Mouse (Mus musculus): ENCODE results near the gene Rnf38. TPM values are rescaled to one million over a fixed set of nuclear protein-coding genes. Genes with fewer than 3 reads are reported as not detected.

The Rnf38 gene
- total RNA-seq (2014; fragmentation: Nextera tagmentation), result 71.2 and 86.3 TPM in 2 replicates
- 43.1 and 71.8 TPM in 2 replicates for total RNA-seq (2017)

- ATAC-seq (replicated peaks; ENCODE audit: low FRiP score, low TSS enrichment, poor library complexity, severe bottlenecking), result no peak
These were observed at the start of gene Rnf38 for GRCm38 (mm10) chr4:44233713-44234003. TSS of gene Rnf38 (minus strand) at chr4:44233789.

- ATAC-seq (replicated peaks; ENCODE audit: low FRiP score, low TSS enrichment, poor library complexity, severe bottlenecking), result no peak
These were observed 48.1 kb upstream of the Rnf38 start for GRCm38 (mm10) chr4:44281597-44282265.

- no peak for ATAC-seq (replicated peaks; ENCODE audit: low FRiP score, low TSS enrichment, poor library complexity, severe bottlenecking)
These were observed 37.5 kb upstream of the Rnf38 start for GRCm38 (mm10) chr4:44271134-44271533.

GRCm38 (mm10) chr4:44269376-44269817, 35.8 kb upstream of the Rnf38 start:
- no peak for ATAC-seq (replicated peaks; ENCODE audit: low FRiP score, low TSS enrichment, poor library complexity, severe bottlenecking)

- ATAC-seq (replicated peaks; ENCODE audit: low FRiP score, low TSS enrichment, poor library complexity, severe bottlenecking), result no peak
These were observed 33.8 kb upstream of the Rnf38 start for GRCm38 (mm10) chr4:44267437-44267836.

- no peak for ATAC-seq (replicated peaks; ENCODE audit: low FRiP score, low TSS enrichment, poor library complexity, severe bottlenecking)
These were observed 31.9 kb upstream of the Rnf38 start for GRCm38 (mm10) chr4:44265500-44265899.

GRCm38 (mm10) chr4:44260244-44260643, 26.7 kb upstream of the Rnf38 start:
- peak; percentile 79 for ATAC-seq (replicated peaks; ENCODE audit: low FRiP score, low TSS enrichment, poor library complexity, severe bottlenecking)

- ATAC-seq (replicated peaks; ENCODE audit: low FRiP score, low TSS enrichment, poor library complexity, severe bottlenecking), result no peak
These were observed 25.5 kb upstream of the Rnf38 start for GRCm38 (mm10) chr4:44259126-44259525.

GRCm38 (mm10) chr4:44254579-44254978, 21.0 kb upstream of the Rnf38 start:
- ATAC-seq (replicated peaks; ENCODE audit: low FRiP score, low TSS enrichment, poor library complexity, severe bottlenecking), result no peak

GRCm38 (mm10) chr4:44253191-44253590, 19.6 kb upstream of the Rnf38 start:
- no peak for ATAC-seq (replicated peaks; ENCODE audit: low FRiP score, low TSS enrichment, poor library complexity, severe bottlenecking)

- ATAC-seq (replicated peaks; ENCODE audit: low FRiP score, low TSS enrichment, poor library complexity, severe bottlenecking), result no peak
These were observed 18.7 kb upstream of the Rnf38 start for GRCm38 (mm10) chr4:44251966-44252916.

GRCm38 (mm10) chr4:44251521-44251920, 17.9 kb upstream of the Rnf38 start:
- ATAC-seq (replicated peaks; ENCODE audit: low FRiP score, low TSS enrichment, poor library complexity, severe bottlenecking), result no peak

GRCm38 (mm10) chr4:44249705-44250104, 16.1 kb upstream of the Rnf38 start:
- ATAC-seq (replicated peaks; ENCODE audit: low FRiP score, low TSS enrichment, poor library complexity, severe bottlenecking), result no peak

- no peak for ATAC-seq (replicated peaks; ENCODE audit: low FRiP score, low TSS enrichment, poor library complexity, severe bottlenecking)
These were observed 13.7 kb upstream of the Rnf38 start for GRCm38 (mm10) chr4:44247051-44247939.

- ATAC-seq (replicated peaks; ENCODE audit: low FRiP score, low TSS enrichment, poor library complexity, severe bottlenecking), result no peak
These were observed 12.7 kb upstream of the Rnf38 start for GRCm38 (mm10) chr4:44246285-44246684.

- ATAC-seq (replicated peaks; ENCODE audit: low FRiP score, low TSS enrichment, poor library complexity, severe bottlenecking), result no peak
These were observed 8.0 kb upstream of the Rnf38 start for GRCm38 (mm10) chr4:44241638-44242037.

- no peak for ATAC-seq (replicated peaks; ENCODE audit: low FRiP score, low TSS enrichment, poor library complexity, severe bottlenecking)
These were observed 2.4 kb upstream of the Rnf38 start for GRCm38 (mm10) chr4:44235946-44236345.

GRCm38 (mm10) chr4:44234004-44234866, 646 bp upstream of the Rnf38 start:
- peak; percentile 95 for ATAC-seq (replicated peaks; ENCODE audit: low FRiP score, low TSS enrichment, poor library complexity, severe bottlenecking)
